Mouse (Mus musculus): ENCODE measurements at regions not wholly inside any gene's neighbourhood (a gene's known extent, or its start where the extent isn't known, plus 50 kb on each side); places are given as distances from the start of the nearest gene placed in this dataset.

DNA sequence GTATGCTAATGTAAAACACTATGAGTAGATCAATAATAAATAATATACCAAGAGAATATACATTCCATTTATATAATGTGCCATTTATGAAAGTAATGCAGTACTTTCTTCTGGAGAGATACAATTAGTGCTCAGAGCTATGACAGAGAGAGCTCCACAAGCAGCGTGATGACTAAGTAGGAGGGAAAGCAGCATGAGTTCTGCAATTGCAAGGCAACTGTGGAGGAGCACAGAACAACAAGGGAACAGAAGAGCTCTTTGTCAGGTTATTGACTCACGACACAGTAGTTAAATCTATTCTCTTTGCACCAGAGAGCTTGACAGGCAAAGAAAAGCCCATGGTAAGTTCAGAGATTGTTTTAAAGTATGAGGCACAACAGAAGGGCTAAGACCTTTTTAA lies 115.0 kb upstream of the Gnpda2 start:
- H3K27me3 ChIP-seq (ENCODE audit: control insufficient read depth, insufficient read depth, low read length): no peaks in the 10 kb centered on the region
- DNase-seq (ENCODE audit: low spot score) (no peak), ATAC-seq (ENCODE audit: insufficient read depth, low FRiP score, low TSS enrichment) (0 out of 2 replicates have a peak, but pooled peaks have one; percentile 11)
- H3K9ac ChIP-seq (ENCODE audit: low read length): no peak overlapping the region
- H3K4me1 ChIP-seq (ENCODE audit: control insufficient read depth, insufficient read depth, low read length): no peaks in the 10 kb centered on the region
- no peaks in the 10 kb centered on the region for H3K36me3 ChIP-seq (ENCODE audit: control insufficient read depth, insufficient read depth, low read length)
- no peak overlapping the region for H3K4me3 ChIP-seq (ENCODE audit: low read depth, low read length)
- no peak overlapping the region for H3K4me2 ChIP-seq (ENCODE audit: low read depth)
- H3K9me3 ChIP-seq (ENCODE audit: control insufficient read depth, low read length): no peaks in the 10 kb centered on the region
- 22% methylated on average over 2 of the region's 2 CpGs for WGBS
- H3K27ac ChIP-seq (ENCODE audit: low read depth, low read length): no peak overlapping the region

DNA sequence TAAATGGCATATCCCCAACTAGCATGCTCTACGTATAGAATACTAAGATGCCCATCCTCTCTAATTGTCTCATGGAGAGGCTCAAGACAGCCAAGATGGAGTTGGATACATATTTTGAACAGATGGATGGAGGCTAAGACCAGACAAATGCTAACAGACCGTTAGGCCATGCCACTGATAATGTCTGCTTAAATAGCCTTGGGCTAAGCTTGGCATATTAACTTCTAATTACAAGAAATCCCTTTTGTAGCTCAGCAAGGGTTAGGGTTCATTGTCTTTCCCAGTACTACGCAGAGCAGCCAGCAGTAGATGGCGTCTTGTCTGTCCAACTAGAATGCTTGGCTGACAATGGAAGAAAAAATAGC lies 113.0 kb upstream of the Gnpda2 start:
- WGBS: 68% methylated on average over 4 of the region's 4 CpGs
- no peak; the same call in 1 of the 2 replicates for ATAC-seq (ENCODE audit: insufficient read depth, low FRiP score, low TSS enrichment)

DNA sequence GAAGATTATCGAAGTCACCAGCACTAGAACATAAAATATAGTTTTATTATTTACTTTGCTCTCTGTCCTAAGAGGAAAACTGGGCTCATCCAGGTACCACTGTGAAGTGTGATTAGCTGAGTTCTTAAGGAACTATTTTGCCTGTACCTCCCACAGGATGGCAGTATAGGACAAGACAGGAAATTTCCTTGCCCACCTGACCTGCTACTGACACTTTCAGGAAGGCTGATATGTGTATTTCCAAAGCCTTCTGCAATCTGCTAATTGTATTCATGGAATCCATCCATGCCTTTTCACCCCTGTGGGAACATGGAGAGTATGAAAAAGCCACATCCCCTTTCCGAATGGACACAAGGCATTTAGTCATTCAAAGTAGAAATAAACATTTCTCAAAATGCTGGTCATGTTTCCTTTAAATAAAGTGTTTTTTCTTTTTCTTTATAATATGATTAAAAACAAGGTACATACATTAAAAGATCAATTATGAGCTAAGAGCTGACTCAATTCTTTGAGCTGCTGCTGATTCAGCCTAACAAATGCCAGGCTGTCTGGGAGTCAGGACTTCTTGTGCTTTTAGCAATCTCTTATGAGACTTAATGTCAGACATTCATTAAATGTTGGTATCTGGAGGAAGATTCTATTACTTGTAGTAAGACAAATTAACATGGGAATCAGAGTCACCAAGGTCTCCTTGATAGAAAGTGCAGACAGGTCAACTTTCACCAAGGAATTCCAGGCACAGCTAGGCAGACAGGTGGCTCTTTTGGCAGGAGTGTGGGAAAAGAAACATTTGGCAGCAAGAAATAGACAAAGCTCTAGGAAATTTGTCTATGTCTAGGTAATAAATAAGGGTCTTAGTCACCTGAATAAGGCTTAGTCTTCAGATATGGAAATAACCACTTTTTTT lies 112.4 kb upstream of the Gnpda2 start:
- no peak overlapping the region for H3K27ac ChIP-seq (ENCODE audit: low read depth, low read length)
- H3K27me3 ChIP-seq (ENCODE audit: control insufficient read depth, insufficient read depth, low read length): no peaks in the 10 kb centered on the region
- H3K4me3 ChIP-seq (ENCODE audit: low read depth, low read length): no peak overlapping the region
- no peaks in the 10 kb centered on the region for H3K9me3 ChIP-seq (ENCODE audit: control insufficient read depth, low read length)
- no peak overlapping the region for H3K4me2 ChIP-seq (ENCODE audit: low read depth)
- H3K9ac ChIP-seq (ENCODE audit: low read length): no peak overlapping the region
- H3K36me3 ChIP-seq (ENCODE audit: control insufficient read depth, insufficient read depth, low read length): no peaks in the 10 kb centered on the region
- WGBS: 68% methylated on average over 2 of the region's 2 CpGs
- peak; percentile 49; the same call in 1 of the 2 replicates for ATAC-seq (ENCODE audit: insufficient read depth, low FRiP score, low TSS enrichment)
- DNase-seq (ENCODE audit: low spot score): peak; percentile 45
- H3K4me1 ChIP-seq (ENCODE audit: control insufficient read depth, insufficient read depth, low read length): no peaks in the 10 kb centered on the region

More for the DNA sequence above, 113.0 kb upstream of the Gnpda2 start:
- no peaks in the 10 kb centered on the region for H3K36me3 ChIP-seq (ENCODE audit: control insufficient read depth, insufficient read depth, low read length)
- H3K9ac ChIP-seq (ENCODE audit: low read length): no peak overlapping the region
- no peaks in the 10 kb centered on the region for H3K4me1 ChIP-seq (ENCODE audit: control insufficient read depth, insufficient read depth, low read length)
- H3K4me2 ChIP-seq (ENCODE audit: low read depth): no peak overlapping the region
- H3K27me3 ChIP-seq (ENCODE audit: control insufficient read depth, insufficient read depth, low read length): no peaks in the 10 kb centered on the region
- H3K4me3 ChIP-seq (ENCODE audit: low read depth, low read length): no peak overlapping the region
- H3K27ac ChIP-seq (ENCODE audit: low read depth, low read length): no peak overlapping the region
- H3K9me3 ChIP-seq (ENCODE audit: control insufficient read depth, low read length): no peaks in the 10 kb centered on the region
- DNase-seq (ENCODE audit: low spot score): no peak

DNA sequence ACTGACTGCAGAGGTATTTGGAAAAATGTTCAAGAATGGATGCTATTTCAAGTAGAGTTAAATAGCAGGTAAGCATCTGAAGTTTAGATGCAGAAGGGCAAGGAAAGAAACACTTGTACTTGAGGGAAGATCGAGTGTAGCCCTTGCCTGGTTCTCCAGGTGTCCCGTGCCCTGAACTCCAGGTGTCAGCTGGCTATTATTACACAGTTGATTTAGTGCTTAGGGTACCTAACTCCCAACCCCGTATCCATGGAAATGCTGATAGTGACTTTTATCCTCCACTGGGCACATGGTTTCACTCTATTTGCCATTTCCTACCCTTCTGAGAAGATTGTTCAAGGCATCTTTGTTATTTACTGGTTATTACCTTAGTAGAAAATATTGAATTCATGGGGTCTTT lies 86.6 kb upstream of the Gnpda2 start:
- Histone ChIP-seq H3K9ac (ENCODE audit: low read length) (no peak overlapping the region), H3K4me3 (ENCODE audit: low read depth, low read length) (no peak overlapping the region), H3K27ac (ENCODE audit: low read depth, low read length) (no peak overlapping the region), H3K27me3 (ENCODE audit: control insufficient read depth, insufficient read depth, low read length) (no peaks in the 10 kb centered on the region), H3K36me3 (ENCODE audit: control insufficient read depth, insufficient read depth, low read length) (no peaks in the 10 kb centered on the region), H3K4me1 (ENCODE audit: control insufficient read depth, insufficient read depth, low read length) (no peaks in the 10 kb centered on the region), H3K4me2 (ENCODE audit: low read depth) (no peak overlapping the region), H3K9me3 (ENCODE audit: control insufficient read depth, low read length) (no peaks in the 10 kb centered on the region)
- ATAC-seq (ENCODE audit: insufficient read depth, low FRiP score, low TSS enrichment) (no peak), DNase-seq (ENCODE audit: low spot score) (no peak)
- WGBS: 59% methylated on average over 3 of the region's 3 CpGs

DNA sequence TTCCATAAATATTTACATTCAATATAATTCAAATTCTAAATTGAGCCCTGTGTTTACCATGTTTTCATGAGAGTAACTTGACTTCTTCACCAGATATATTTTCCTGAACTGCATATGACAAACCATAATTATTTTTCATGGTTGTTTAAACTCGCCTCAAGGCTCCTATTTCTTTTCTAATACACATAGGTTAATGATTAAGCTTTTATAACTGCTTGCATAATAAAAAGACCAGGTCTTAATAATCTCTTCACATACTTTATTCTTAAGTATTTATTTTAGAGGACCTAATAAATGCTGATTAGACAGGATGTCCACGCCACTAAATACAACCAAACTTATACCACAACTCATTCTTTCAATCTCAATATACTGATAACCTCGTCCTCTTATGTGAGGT lies 86.1 kb upstream of the Gnpda2 start:
- Histone ChIP-seq H3K36me3 (ENCODE audit: control insufficient read depth, insufficient read depth, low read length) (no peaks in the 10 kb centered on the region), H3K9me3 (ENCODE audit: control insufficient read depth, low read length) (no peaks in the 10 kb centered on the region), H3K27me3 (ENCODE audit: control insufficient read depth, insufficient read depth, low read length) (no peaks in the 10 kb centered on the region), H3K4me3 (ENCODE audit: low read depth, low read length) (no peak overlapping the region), H3K4me1 (ENCODE audit: control insufficient read depth, insufficient read depth, low read length) (no peaks in the 10 kb centered on the region), H3K27ac (ENCODE audit: low read depth, low read length) (no peak overlapping the region), H3K9ac (ENCODE audit: low read length) (no peak overlapping the region), H3K4me2 (ENCODE audit: low read depth) (no peak overlapping the region)
- 81% methylated on average over 3 of the region's 3 CpGs for WGBS
- no peak for ATAC-seq (ENCODE audit: insufficient read depth, low FRiP score, low TSS enrichment)
- no peak for DNase-seq (ENCODE audit: low spot score)

DNA sequence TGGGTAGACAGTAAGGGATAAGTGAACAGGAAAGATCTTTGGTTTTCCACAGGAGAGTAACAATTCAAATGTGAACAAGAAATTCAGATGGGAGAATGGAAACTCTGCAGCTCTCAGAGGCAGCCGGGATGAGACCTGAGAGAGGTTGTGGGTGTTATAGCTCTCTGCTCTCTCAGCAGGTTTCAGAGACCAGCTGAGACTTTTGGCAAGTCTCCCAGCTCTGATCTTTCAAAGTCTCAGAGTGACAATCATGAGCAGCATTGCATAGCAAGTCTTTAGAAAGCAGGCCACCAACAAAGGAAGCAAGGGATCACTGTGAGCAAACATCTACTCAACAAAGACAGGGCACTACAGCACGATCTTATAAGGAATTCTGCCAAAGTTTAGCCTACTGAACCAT lies 73.4 kb upstream of the Gnpda2 start:
- Histone ChIP-seq H3K9me3 (ENCODE audit: control insufficient read depth, low read length) (no peaks in the 10 kb centered on the region), H3K36me3 (ENCODE audit: control insufficient read depth, insufficient read depth, low read length) (no peaks in the 10 kb centered on the region), H3K4me1 (ENCODE audit: control insufficient read depth, insufficient read depth, low read length) (no peaks in the 10 kb centered on the region), H3K27ac (ENCODE audit: low read depth, low read length) (no peak overlapping the region), H3K4me3 (ENCODE audit: low read depth, low read length) (no peak overlapping the region), H3K27me3 (ENCODE audit: control insufficient read depth, insufficient read depth, low read length) (no peaks in the 10 kb centered on the region), H3K9ac (ENCODE audit: low read length) (no peak overlapping the region), H3K4me2 (ENCODE audit: low read depth) (no peak overlapping the region)
- WGBS: 69% methylated on average over 2 of the region's 2 CpGs
- no peak for DNase-seq (ENCODE audit: low spot score)
- ATAC-seq (ENCODE audit: insufficient read depth, low FRiP score, low TSS enrichment): no peak

DNA sequence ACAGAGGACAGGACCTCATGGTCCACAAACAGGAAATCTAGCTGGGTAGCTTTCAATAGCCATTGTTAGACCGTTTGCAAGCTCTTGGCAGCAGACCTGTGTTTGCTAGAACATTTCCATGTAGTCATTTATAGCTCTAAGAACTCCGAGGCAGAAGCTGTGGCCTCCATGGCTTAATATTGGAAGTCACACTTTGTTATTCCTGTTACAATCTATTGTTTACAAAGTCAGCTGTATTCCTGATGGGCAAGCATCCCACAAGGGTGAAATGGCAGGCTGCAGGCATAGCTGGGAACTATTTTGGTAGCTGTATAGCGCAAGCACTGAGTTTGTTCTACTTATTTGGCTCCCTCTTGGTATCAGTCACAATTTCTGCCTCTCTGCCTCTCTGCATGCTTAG lies 71.8 kb upstream of the Gnpda2 start:
- no peak overlapping the region for H3K4me2 ChIP-seq (ENCODE audit: low read depth)
- no peak overlapping the region for H3K9ac ChIP-seq (ENCODE audit: low read length)
- no peaks in the 10 kb centered on the region for H3K27me3 ChIP-seq (ENCODE audit: control insufficient read depth, insufficient read depth, low read length)
- ATAC-seq (ENCODE audit: insufficient read depth, low FRiP score, low TSS enrichment) (no peak), DNase-seq (ENCODE audit: low spot score) (no peak)
- H3K9me3 ChIP-seq (ENCODE audit: control insufficient read depth, low read length): no peaks in the 10 kb centered on the region
- H3K27ac ChIP-seq (ENCODE audit: low read depth, low read length): no peak overlapping the region
- no peaks in the 10 kb centered on the region for H3K4me1 ChIP-seq (ENCODE audit: control insufficient read depth, insufficient read depth, low read length)
- 82% methylated on average over 3 of the region's 3 CpGs for WGBS
- H3K4me3 ChIP-seq (ENCODE audit: low read depth, low read length): no peak overlapping the region
- no peaks in the 10 kb centered on the region for H3K36me3 ChIP-seq (ENCODE audit: control insufficient read depth, insufficient read depth, low read length)

Data from neural tube, embryonic 11.5 days (tissue).